Mouse (Mus musculus) neural tube, embryonic 12.5 days (tissue): ENCODE data around the gene Cyb5d1. TPM values are rescaled to one million over a fixed set of nuclear protein-coding genes. Genes with fewer than 3 reads are reported as not detected.
A peak's percentile ranks its signal among the peaks of the same experiment; 100 is the strongest.
"Not testable (repeated sequence)": the region's sequence is repeated elsewhere in the genome, so short reads cannot be mapped to it uniquely, and the experiment has no call there.

Source experiments
- ATAC-seq: fragments of 200-750 bp; cut with Nextera tagmentation; 2 replicates; pipeline ENCODE4 v1.8.0; 2017; ENCODE audit warnings: low read depth, mild to moderate bottlenecking, moderate TSS enrichment, moderate library complexity; ENCODE audit not compliant: low FRiP score
- H3K27ac ChIP-seq: fragments of 300-500 bp; sonication (generic); 2 replicates; pipeline ENCODE4 v1.5.1; 2016
- H3K27me3 ChIP-seq: fragments of 300-500 bp; sonication (generic); replicated peaks from 2 replicates; pipeline ENCODE4 v1.6.1; 2016; ENCODE audit warnings: mild to moderate bottlenecking
- H3K36me3 ChIP-seq: fragments of 300-500 bp; sonication (generic); 2 replicates; pipeline ENCODE4 v1.6.1; 2016; ENCODE audit warnings: mild to moderate bottlenecking
- H3K4me1 ChIP-seq: fragments of 300-500 bp; sonication (generic); 2 replicates; pipeline ENCODE4 v1.6.1; 2016
- H3K4me2 ChIP-seq: fragments of 300-500 bp; sonication (generic); replicated peaks from 2 replicates; pipeline ENCODE4 v1.6.1; 2016; ENCODE audit warnings: mild to moderate bottlenecking
- H3K4me3 ChIP-seq: fragments of 300-500 bp; sonication (generic); 2 replicates; pipeline ENCODE4 v1.5.1; 2016
- H3K9ac ChIP-seq: fragments of 300-500 bp; sonication (generic); 2 replicates; pipeline ENCODE4 v1.6.1; 2016; ENCODE audit warnings: mild to moderate bottlenecking
- H3K9me3 ChIP-seq: fragments of 300-500 bp; sonication (generic); 2 replicates; pipeline ENCODE4 v1.6.1; 2016; ENCODE audit warnings: mild to moderate bottlenecking
- WGBS: fragments of 180-500 bp; shearing (Covaris S2); methylation state at CpG from one replicate; pipeline ENCODE4 v1.1.7; 2016; 5-methylcytosine and 5-hydroxymethylcytosine counted together
- polyA plus RNA-seq: library from polyadenylated mRNA; unstranded; fragments of >200 nt; fragmentation: Nextera tagmentation; extraction: Ambion mirVana; gene quantifications from 2 replicates; pipeline ENCODE4 v1.2.1, GENCODE M21; 2016

Gene Cyb5d1
- polyA plus RNA-seq: 48.5 and 49.9 TPM in 2 replicates

GRCm38 (mm10) chr11:69395235-69395633 lies at the start of gene Cyb5d1, which contains the start of gene Naa38:
Gene Cyb5d1, minus strand, starts transcription at chr11:69395631.
Gene Naa38, plus strand, starts transcription at chr11:69395487.
- peaks cover 38% of the 10 kb centered on the region for H3K4me1 ChIP-seq
- peak within 1 kb of the TSS; percentile 82 for H3K9ac ChIP-seq
- H3K27ac ChIP-seq: peak within 1 kb of the TSS; percentile 85; the same call in 1 of the 2 replicates
- not testable (repeated sequence) for H3K27me3 ChIP-seq, H3K9me3 ChIP-seq
- peak; percentile 74 for ATAC-seq
- peak within 1 kb of the TSS; percentile 73 for H3K4me3 ChIP-seq
- peak within 1 kb of the TSS; percentile 79 for H3K4me2 ChIP-seq
- under 1% methylated on average over 24 of the region's 24 CpGs for WGBS
- H3K36me3 ChIP-seq: peaks cover 16% of the 10 kb centered on the region

- Histone ChIP-seq H3K36me3 (no peaks in the 10 kb centered on the region), H3K9me3 (no peaks in the 10 kb centered on the region), H3K9ac (no peak overlapping the region), H3K4me3 (no peak overlapping the region), H3K27me3 (no peaks in the 10 kb centered on the region), H3K4me1 (no peaks in the 10 kb centered on the region), H3K27ac (no peak overlapping the region), H3K4me2 (no peak overlapping the region)
- no peak for ATAC-seq
- 46% methylated on average over 5 of the region's 5 CpGs for WGBS
Measured at GRCm38 (mm10) chr11:69443328-69443727, 47.9 kb upstream of the Cyb5d1 start.

GRCm38 (mm10) chr11:69437291-69437690 lies 41.9 kb upstream of the Cyb5d1 start:
- 68% methylated on average over 3 of the region's 3 CpGs for WGBS
- H3K4me3 ChIP-seq: no peak overlapping the region
- no peaks in the 10 kb centered on the region for H3K27me3 ChIP-seq
- no peak overlapping the region for H3K4me2 ChIP-seq
- H3K27ac ChIP-seq: no peak overlapping the region
- H3K9me3 ChIP-seq: no peaks in the 10 kb centered on the region
- no peak for ATAC-seq
- H3K36me3 ChIP-seq: no peaks in the 10 kb centered on the region
- H3K9ac ChIP-seq: no peak overlapping the region
- H3K4me1 ChIP-seq: no peaks in the 10 kb centered on the region

GRCm38 (mm10) chr11:69433189-69433588 lies 37.8 kb upstream of the Cyb5d1 start:
- no peak overlapping the region for H3K9ac ChIP-seq
- ATAC-seq: no peak
- no peaks in the 10 kb centered on the region for H3K27me3 ChIP-seq
- no peaks in the 10 kb centered on the region for H3K36me3 ChIP-seq
- WGBS: 68% methylated on average over 6 of the region's 6 CpGs
- no peaks in the 10 kb centered on the region for H3K9me3 ChIP-seq
- H3K27ac ChIP-seq: no peak overlapping the region
- H3K4me2 ChIP-seq: no peak overlapping the region
- no peak overlapping the region for H3K4me3 ChIP-seq
- H3K4me1 ChIP-seq: no peaks in the 10 kb centered on the region

GRCm38 (mm10) chr11:69432640-69432982 lies 37.2 kb upstream of the Cyb5d1 start:
- H3K27me3 ChIP-seq: no peaks in the 10 kb centered on the region
- H3K4me2 ChIP-seq: no peak overlapping the region
- H3K27ac ChIP-seq: no peak overlapping the region
- WGBS: 72% methylated on average over 11 of the region's 11 CpGs
- no peak overlapping the region for H3K4me3 ChIP-seq
- H3K9me3 ChIP-seq: no peaks in the 10 kb centered on the region
- H3K4me1 ChIP-seq: no peaks in the 10 kb centered on the region
- no peaks in the 10 kb centered on the region for H3K36me3 ChIP-seq
- ATAC-seq: 0 out of 2 replicates have a peak, but pooled peaks have one; percentile 4
- no peak overlapping the region for H3K9ac ChIP-seq

- ATAC-seq: peak; percentile 25; the same call in 1 of the 2 replicates
- Histone ChIP-seq H3K4me3 (no peak overlapping the region), H3K27me3 (no peaks in the 10 kb centered on the region), H3K4me1 (no peaks in the 10 kb centered on the region), H3K9ac (no peak overlapping the region), H3K36me3 (no peaks in the 10 kb centered on the region), H3K4me2 (no peak overlapping the region), H3K9me3 (no peaks in the 10 kb centered on the region), H3K27ac (no peak overlapping the region)
- 35% methylated on average over 11 of the region's 11 CpGs for WGBS
Measured at GRCm38 (mm10) chr11:69431829-69432639, 36.6 kb upstream of the Cyb5d1 start.

GRCm38 (mm10) chr11:69430631-69431030 lies 35.2 kb upstream of the Cyb5d1 start:
- Histone ChIP-seq H3K36me3 (no peaks in the 10 kb centered on the region), H3K4me1 (no peaks in the 10 kb centered on the region), H3K9ac (no peak overlapping the region), H3K27ac (no peak overlapping the region), H3K4me3 (no peak overlapping the region), H3K9me3 (no peaks in the 10 kb centered on the region), H3K27me3 (no peaks in the 10 kb centered on the region), H3K4me2 (no peak overlapping the region)
- WGBS: 90% methylated on average over 15 of the region's 15 CpGs
- ATAC-seq: no peak

- Histone ChIP-seq H3K4me2 (no peak overlapping the region), H3K9ac (no peak overlapping the region), H3K36me3 (no peaks in the 10 kb centered on the region), H3K27ac (no peak overlapping the region), H3K4me1 (no peaks in the 10 kb centered on the region), H3K27me3 (no peaks in the 10 kb centered on the region), H3K9me3 (no peaks in the 10 kb centered on the region), H3K4me3 (no peak overlapping the region)
- 79% methylated on average over 2 of the region's 2 CpGs for WGBS
- no peak for ATAC-seq
Measured at GRCm38 (mm10) chr11:69429313-69429712, 33.9 kb upstream of the Cyb5d1 start.

GRCm38 (mm10) chr11:69428751-69429150 lies 33.3 kb upstream of the Cyb5d1 start:
- 37% methylated on average over 4 of the region's 4 CpGs for WGBS
- Histone ChIP-seq H3K4me2 (no peak overlapping the region), H3K9me3 (no peaks in the 10 kb centered on the region), H3K4me1 (no peaks in the 10 kb centered on the region), H3K9ac (no peak overlapping the region), H3K27ac (no peak overlapping the region), H3K4me3 (no peak overlapping the region), H3K27me3 (no peaks in the 10 kb centered on the region), H3K36me3 (no peaks in the 10 kb centered on the region)
- no peak for ATAC-seq

GRCm38 (mm10) chr11:69426246-69426645 lies 30.8 kb upstream of the Cyb5d1 start:
- ATAC-seq: no peak
- Histone ChIP-seq H3K9me3 (no peaks in the 10 kb centered on the region), H3K27me3 (peaks cover 17% of the 10 kb centered on the region), H3K4me1 (0 out of 2 replicates have a peak, but pooled peaks cover 5% of the 10 kb centered on the region), H3K9ac (no peak overlapping the region), H3K4me2 (no peak overlapping the region), H3K36me3 (no peaks in the 10 kb centered on the region), H3K27ac (no peak overlapping the region), H3K4me3 (no peak overlapping the region)
- WGBS: 82% methylated on average over 2 of the region's 2 CpGs

- no peak overlapping the region for H3K27ac ChIP-seq
- H3K9ac ChIP-seq: no peak overlapping the region
- H3K4me1 ChIP-seq: peaks cover 28% of the 10 kb centered on the region
- H3K4me2 ChIP-seq: no peak overlapping the region
- H3K27me3 ChIP-seq: peaks cover 28% of the 10 kb centered on the region
- H3K36me3 ChIP-seq: no peaks in the 10 kb centered on the region
- 79% methylated on average over 6 of the region's 6 CpGs for WGBS
- no peaks in the 10 kb centered on the region for H3K9me3 ChIP-seq
- H3K4me3 ChIP-seq: no peak overlapping the region
- no peak for ATAC-seq
Measured at GRCm38 (mm10) chr11:69423885-69424284, 28.5 kb upstream of the Cyb5d1 start.

GRCm38 (mm10) chr11:69422842-69423241 lies 27.4 kb upstream of the Cyb5d1 start:
- no peaks in the 10 kb centered on the region for H3K9me3 ChIP-seq
- no peak overlapping the region for H3K27ac ChIP-seq
- H3K4me1 ChIP-seq: peaks cover 36% of the 10 kb centered on the region
- no peak overlapping the region for H3K4me2 ChIP-seq
- no peak for ATAC-seq
- no peak overlapping the region for H3K9ac ChIP-seq
- no peak overlapping the region for H3K4me3 ChIP-seq
- H3K36me3 ChIP-seq: no peaks in the 10 kb centered on the region
- WGBS: 91% methylated on average over 10 of the region's 10 CpGs
- peaks cover 28% of the 10 kb centered on the region for H3K27me3 ChIP-seq
